Comparison of ENCODE assay signal across 23 mouse cellular contexts in genomic region chr6:41744664-41745392, GRCm38 (mm10). TPM values are rescaled to one million over a fixed set of nuclear protein-coding genes. Genes with fewer than 3 reads are reported as not detected.
DNase-seq lines count a peak whose midpoint lies in the region; ATAC-seq and TF ChIP-seq lines count a peak whose summit lies in the region.
"Had no signal": no experiment of that assay in that cellular context is flagged by ENCODE, and none has a peak within 500 bp of the region (broad histone marks: within the 10 kb centered on the region; RNA-seq: fewer than 3 reads in every experiment).

No protein-coding gene starts in this region.

- peak; percentile 99 for ATAC-seq in intestine, embryonic 15.5 days
- peak; percentile 99 for ATAC-seq in intestine, embryonic 16.5 days
- peak; percentile 92 for ATAC-seq in intestine, postnatal 0 days
- ATAC-seq: activated CD4-positive, CD25-positive, alpha-beta regulatory T cell, adult 4 months; CD4-positive, CD25-positive, alpha-beta regulatory T cell, adult 4 months; Patski had no signal

- no peak overlapping the region for H3K4me3 ChIP-seq in intestine, embryonic 15.5 days (replicated peaks)
- H3K4me3 ChIP-seq in intestine, embryonic 16.5 days (ENCODE audit: low read length), result no peak overlapping the region
- no peak overlapping the region for H3K4me3 ChIP-seq in intestine, postnatal 0 days (ENCODE audit: low read depth, low read length)

- 58% methylated on average over 5 of the region's 5 CpGs for WGBS in intestine, embryonic 15.5 days
- WGBS in intestine, embryonic 16.5 days, result 60% methylated on average over 5 of the region's 5 CpGs
- WGBS in intestine, postnatal 0 days, result 39% methylated on average over 5 of the region's 5 CpGs

- no peaks in the 10 kb centered on the region for H3K9me3 ChIP-seq in intestine, embryonic 15.5 days
- H3K9me3 ChIP-seq in intestine, embryonic 16.5 days (ENCODE audit: control insufficient read depth, low read length), result no peaks in the 10 kb centered on the region
- H3K9me3 ChIP-seq in intestine, postnatal 0 days (ENCODE audit: control insufficient read depth), result no peaks in the 10 kb centered on the region
- H3K9me3 ChIP-seq: G1E had no signal

- DNase-seq in cerebellum, postnatal 10 days, result no peak
- DNase-seq in urinary bladder, postnatal 14 days (ENCODE audit: low spot score), result no peak
- no peak for DNase-seq in layer of hippocampus, adult 11-12 months (ENCODE audit: low spot score)
- DNase-seq: adrenal gland, adult 2 months; adrenal gland, adult 8-10 months; adrenal gland, postnatal 10 days; adrenal gland, postnatal 14 days; adrenal gland, postnatal 25 days; adrenal gland, postnatal 36 days; B cell, adult 2 months; cerebellum, adult 11 months; cerebellum, adult 11-12 months; cerebellum, adult 18-20 months had no signal

- no peak overlapping the region for H3K4me2 ChIP-seq in intestine, embryonic 15.5 days (replicated peaks)
- no peak overlapping the region for H3K4me2 ChIP-seq in intestine, embryonic 16.5 days (ENCODE audit: low read depth, low read length)
- no peak overlapping the region for H3K4me2 ChIP-seq in intestine, postnatal 0 days (replicated peaks; ENCODE audit: low read depth)

- no peaks in the 10 kb centered on the region for H3K4me1 ChIP-seq in intestine, embryonic 15.5 days (replicated peaks)
- H3K4me1 ChIP-seq in intestine, embryonic 16.5 days (ENCODE audit: control insufficient read depth, insufficient read depth, low read length), result no peaks in the 10 kb centered on the region
- 0 out of 2 replicates have a peak, but pooled peaks cover 2% of the 10 kb centered on the region for H3K4me1 ChIP-seq in intestine, postnatal 0 days (replicated peaks; ENCODE audit: control insufficient read depth, insufficient read depth, low read length)

- H3K36me3 ChIP-seq in intestine, embryonic 15.5 days, result no peaks in the 10 kb centered on the region
- H3K36me3 ChIP-seq in intestine, embryonic 16.5 days (ENCODE audit: control insufficient read depth, insufficient read depth, low read length), result no peaks in the 10 kb centered on the region
- no peaks in the 10 kb centered on the region for H3K36me3 ChIP-seq in intestine, postnatal 0 days (ENCODE audit: control insufficient read depth, insufficient read depth)
- H3K36me3 ChIP-seq: G1E had no signal

- H3K27me3 ChIP-seq in intestine, embryonic 15.5 days (replicated peaks), result no peaks in the 10 kb centered on the region
- no peaks in the 10 kb centered on the region for H3K27me3 ChIP-seq in intestine, embryonic 16.5 days (replicated peaks; ENCODE audit: control insufficient read depth, insufficient read depth, low read length)
- H3K27me3 ChIP-seq in intestine, postnatal 0 days (replicated peaks; ENCODE audit: control insufficient read depth, insufficient read depth, low read length), result no peaks in the 10 kb centered on the region
- H3K27me3 ChIP-seq: CH12.LX had no signal

- no peak overlapping the region for H3K27ac ChIP-seq in intestine, embryonic 15.5 days
- H3K27ac ChIP-seq in intestine, embryonic 16.5 days (ENCODE audit: low read length), result no peak overlapping the region
- H3K27ac ChIP-seq in intestine, postnatal 0 days (ENCODE audit: low read depth, low read length), result no peak overlapping the region

- H3K9ac ChIP-seq in intestine, embryonic 15.5 days, result no peak overlapping the region
- H3K9ac ChIP-seq in intestine, embryonic 16.5 days (ENCODE audit: low read depth, low read length), result no peak overlapping the region
- H3K9ac ChIP-seq in intestine, postnatal 0 days (ENCODE audit: low read depth, low read length), result no peak overlapping the region

- TF ChIP-seq CTCF in intestine, postnatal 0 days (IDR thresholded peaks at IDR 0.05; ENCODE audit: low read depth), result no peak

RNA-seq across cellular contexts. Expression of gene Olfr459, which starts 30.1 kb away (rescaled TPM):
- not detected in 2 replicates for polyA plus RNA-seq in intestine, embryonic 15.5 days (2015; fragmentation: Nextera tagmentation; extraction: Ambion mirVana)
- not detected in 2 replicates for polyA plus RNA-seq in intestine, embryonic 16.5 days (2015; fragmentation: Nextera tagmentation; extraction: Ambion mirVana)
- polyA plus RNA-seq in intestine, postnatal 0 days (2015; fragmentation: Nextera tagmentation; extraction: Ambion mirVana), result 0.03 and 0.05 TPM in 2 replicates
- polyA plus RNA-seq: adrenal gland, adult 2 months; brain, embryonic 14.5 days; C2C12; G1E; Patski had no signal

RNA-seq across cellular contexts. Expression of gene Kel, which starts 40.7 kb away (rescaled TPM):
- 3.2 and 5.2 TPM in 2 replicates for polyA plus RNA-seq in intestine, embryonic 15.5 days (2015; fragmentation: Nextera tagmentation; extraction: Ambion mirVana)
- 3.4 and 5.5 TPM in 2 replicates for polyA plus RNA-seq in intestine, embryonic 16.5 days (2015; fragmentation: Nextera tagmentation; extraction: Ambion mirVana)
- polyA plus RNA-seq in intestine, postnatal 0 days (2015; fragmentation: Nextera tagmentation; extraction: Ambion mirVana), result 0.10 and 0.59 TPM in 2 replicates
- polyA plus RNA-seq: adrenal gland, adult 2 months; C2C12; CD4-positive, CD25-positive, alpha-beta regulatory T cell, adult 4 months; Patski had no signal
